Comparison of ENCODE assay signal across 14 mouse cellular contexts in the genomic region with DNA sequence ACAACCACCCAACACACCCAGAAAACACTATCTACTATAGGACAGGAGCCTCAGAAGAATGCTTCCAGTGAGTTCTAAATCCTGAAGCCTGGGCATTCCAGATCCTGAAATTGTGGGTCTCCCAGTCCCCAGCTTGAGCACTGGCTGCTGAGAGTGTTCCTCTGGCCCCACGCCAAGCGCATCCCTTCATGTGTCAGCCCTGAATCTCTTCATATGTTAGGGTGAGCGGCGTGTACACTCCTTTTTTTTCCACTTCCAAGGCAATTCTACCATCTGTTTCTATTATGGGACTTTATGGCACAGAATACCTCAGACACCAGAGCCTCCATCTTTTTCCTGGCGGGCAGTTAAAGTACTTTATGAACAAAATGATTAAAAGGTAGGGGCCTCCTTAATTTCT.
DNase-seq lines count a peak whose midpoint lies in the region; ATAC-seq lines count a peak whose summit lies in the region.
"Had no signal": no experiment of that assay in that cellular context is flagged by ENCODE, and none has a peak within 500 bp of the region (broad histone marks: within the 10 kb centered on the region; RNA-seq: fewer than 3 reads in every experiment).

No protein-coding gene starts in this region.

- DNase-seq in cerebellum, postnatal 25 days: peak; percentile 50 to 71
- peak; percentile 16 for DNase-seq in kidney, postnatal 10 days
- DNase-seq in kidney, postnatal 14 days: no peak
- no peak for DNase-seq in neural tube, embryonic 10.5 days (ENCODE audit: extremely low spot score, low spot score)
- DNase-seq in layer of hippocampus, postnatal 14 days (ENCODE audit: low spot score in 2 of 2): peak; percentile 24 to 45
- DNase-seq in ovary, postnatal 10 days (ENCODE audit: low spot score): no peak
- DNase-seq: B cell, adult 2 months; heart, postnatal 4 days; kidney, adult 8-10 months; lung, adult 2 months had no signal

- no peak overlapping the region for H3K9ac ChIP-seq in neural tube, embryonic 13.5 days

- ATAC-seq in cerebellum, adult (ENCODE audit: insufficient number of reproducible peaks, low FRiP score, low TSS enrichment): no peak
- ATAC-seq in neural tube, embryonic 13.5 days (ENCODE audit: low read depth): peak; percentile 40; the same call in 1 of the 2 replicates
- ATAC-seq: activated CD4-positive, CD25-positive, alpha-beta regulatory T cell, adult 4 months had no signal

- H3K4me2 ChIP-seq in neural tube, embryonic 13.5 days: no peak overlapping the region

- H3K4me3 ChIP-seq in neural tube, embryonic 13.5 days: no peak overlapping the region
- H3K4me3 ChIP-seq: left cerebral cortex, adult 2 months had no signal

- H3K36me3 ChIP-seq in neural tube, embryonic 13.5 days: no peaks in the 10 kb centered on the region

- WGBS in neural tube, embryonic 13.5 days: 61% methylated on average over 5 of the region's 5 CpGs

- peak overlapping the region; percentile 49 for H3K27ac ChIP-seq in neural tube, embryonic 13.5 days (replicated peaks)
- H3K27ac ChIP-seq: left cerebral cortex, adult 2 months had no signal

- H3K4me1 ChIP-seq in neural tube, embryonic 13.5 days (replicated peaks): peaks cover 15% of the 10 kb centered on the region

- H3K27me3 ChIP-seq in neural tube, embryonic 13.5 days: no peaks in the 10 kb centered on the region

- H3K9me3 ChIP-seq in neural tube, embryonic 13.5 days: no peaks in the 10 kb centered on the region

Comparison
In these comparisons a context has a peak if more than half of its experiments do, and no peak if none do; other contexts are left out.
1. DNase-seq: peak in cerebellum, postnatal 25 days (2 of 2), kidney, postnatal 10 days (single experiment) and layer of hippocampus, postnatal 14 days (2 of 2); none in kidney, postnatal 14 days (single experiment), neural tube, embryonic 10.5 days (single experiment) and ovary, postnatal 10 days (single experiment).